Mouse (Mus musculus) forebrain, embryonic 10.5 days (tissue): ENCODE data around the gene Zfand3. TPM values are rescaled to one million over a fixed set of nuclear protein-coding genes. Genes with fewer than 3 reads are reported as not detected.

Experiments used
- DNase-seq: peaks from one replicate; pipeline ENCODE4 v3.0.0-alpha.2; 2017; ENCODE audit warnings: low spot score; ENCODE audit errors: extremely low spot score
- H3K27ac ChIP-seq: fragments of 300-500 bp; sonication (generic); 2 replicates; pipeline ENCODE4 v1.5.1; 2016; ENCODE audit warnings: mild to moderate bottlenecking
- H3K27me3 ChIP-seq: fragments of 300-500 bp; sonication (generic); 2 replicates; pipeline ENCODE4 v1.6.1; 2016; ENCODE audit warnings: mild to moderate bottlenecking; ENCODE audit not compliant: poor library complexity, severe bottlenecking
- H3K36me3 ChIP-seq: fragments of 300-500 bp; sonication (generic); replicated peaks from 2 replicates; pipeline ENCODE4 v1.6.1; 2016; ENCODE audit warnings: mild to moderate bottlenecking, moderate library complexity
- H3K4me1 ChIP-seq: fragments of 300-500 bp; sonication (generic); 2 replicates; pipeline ENCODE4 v1.6.1; 2016
- H3K4me3 ChIP-seq: fragments of 300-500 bp; sonication (generic); 2 replicates; pipeline ENCODE4 v1.5.1; 2016; ENCODE audit warnings: mild to moderate bottlenecking, moderate library complexity
- H3K9me3 ChIP-seq: fragments of 300-500 bp; sonication (generic); 2 replicates; pipeline ENCODE4 v1.6.1; 2016; ENCODE audit warnings: mild to moderate bottlenecking, moderate library complexity
- WGBS: fragments of 180-500 bp; shearing (Covaris S2); methylation state at CpG from one replicate; pipeline ENCODE4 v1.1.7; 2016; 5-methylcytosine and 5-hydroxymethylcytosine counted together
- polyA plus RNA-seq: library from polyadenylated mRNA; unstranded; fragments of >200 nt; fragmentation: Nextera tagmentation; extraction: Ambion mirVana; gene quantifications from 2 replicates; pipeline ENCODE4 v1.2.1, GENCODE M21; 2016

Gene Zfand3
- polyA plus RNA-seq, 1 experiment from 2014 or later: 71.3 TPM

- H3K27me3 ChIP-seq: no peaks in the 10 kb centered on the region
- WGBS: 84% methylated on average over 4 of the region's 4 CpGs
These were observed 29.5 kb downstream of the Zfand3 start for GRCm38 (mm10) chr17:30033991-30034390.

GRCm38 (mm10) chr17:30035216-30036005 is 30.9 kb downstream of the Zfand3 start:
- no peak for DNase-seq
- WGBS: 88% methylated on average over 4 of the region's 4 CpGs
- no peaks in the 10 kb centered on the region for H3K9me3 ChIP-seq
- H3K36me3 ChIP-seq: peaks cover 10% of the 10 kb centered on the region
- peaks cover 4% of the 10 kb centered on the region; the same call in 1 of the 2 replicates for H3K4me1 ChIP-seq
- no peak overlapping the region for H3K4me3 ChIP-seq
- H3K27ac ChIP-seq: no peak overlapping the region
- no peaks in the 10 kb centered on the region for H3K27me3 ChIP-seq

More at GRCm38 (mm10) chr17:30033991-30034390, 29.5 kb downstream of the Zfand3 start:
- H3K4me3 ChIP-seq: no peak overlapping the region
- peaks cover 10% of the 10 kb centered on the region for H3K36me3 ChIP-seq
- no peak overlapping the region for H3K27ac ChIP-seq
- no peak for DNase-seq
- peaks cover 4% of the 10 kb centered on the region; the same call in 1 of the 2 replicates for H3K4me1 ChIP-seq
- H3K9me3 ChIP-seq: no peaks in the 10 kb centered on the region

GRCm38 (mm10) chr17:30043163-30043822 is 38.8 kb downstream of the Zfand3 start:
- Histone ChIP-seq H3K27me3 (no peaks in the 10 kb centered on the region), H3K9me3 (no peaks in the 10 kb centered on the region), H3K36me3 (no peaks in the 10 kb centered on the region), H3K4me3 (no peak overlapping the region), H3K4me1 (no peaks in the 10 kb centered on the region), H3K27ac (no peak overlapping the region)
- WGBS: 94% methylated on average over 7 of the region's 7 CpGs
- no peak for DNase-seq

DNA sequence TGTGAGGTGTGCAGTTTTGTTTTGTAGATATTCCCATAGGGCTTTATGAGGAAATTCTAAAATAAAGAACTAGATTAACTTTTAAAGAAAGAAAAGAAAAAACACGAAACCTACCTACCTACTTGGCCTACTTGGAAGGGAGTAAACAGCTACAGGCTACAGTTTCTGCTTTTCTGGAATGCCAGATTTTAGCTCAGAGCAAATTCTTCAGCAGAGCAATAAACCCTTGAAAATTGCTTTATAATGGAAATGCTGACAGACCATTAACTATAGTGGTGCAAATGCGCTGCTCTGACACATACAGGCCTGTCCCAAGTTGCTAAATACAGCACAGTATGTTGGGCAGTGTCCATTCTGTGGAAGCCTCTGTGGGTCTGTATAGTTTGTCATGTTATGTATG is 40.6 kb downstream of the Zfand3 start:
- Histone ChIP-seq H3K36me3 (no peaks in the 10 kb centered on the region), H3K4me3 (no peak overlapping the region), H3K27ac (no peak overlapping the region), H3K4me1 (no peaks in the 10 kb centered on the region), H3K27me3 (no peaks in the 10 kb centered on the region), H3K9me3 (no peaks in the 10 kb centered on the region)
- no peak for DNase-seq
- 91% methylated on average over 2 of the region's 2 CpGs for WGBS

GRCm38 (mm10) chr17:30046654-30047053 is 42.1 kb downstream of the Zfand3 start:
- WGBS: 96% methylated on average over 5 of the region's 5 CpGs
- DNase-seq: no peak
- H3K27ac ChIP-seq: no peak overlapping the region
- no peaks in the 10 kb centered on the region for H3K27me3 ChIP-seq
- H3K9me3 ChIP-seq: no peaks in the 10 kb centered on the region
- no peak overlapping the region for H3K4me3 ChIP-seq
- H3K36me3 ChIP-seq: no peaks in the 10 kb centered on the region
- H3K4me1 ChIP-seq: peaks cover 2% of the 10 kb centered on the region; the same call in 1 of the 2 replicates

GRCm38 (mm10) chr17:30051523-30052346 is 47.2 kb downstream of the Zfand3 start:
- H3K4me3 ChIP-seq: no peak overlapping the region
- H3K27me3 ChIP-seq: no peaks in the 10 kb centered on the region
- H3K9me3 ChIP-seq: no peaks in the 10 kb centered on the region
- no peak overlapping the region for H3K27ac ChIP-seq
- 94% methylated on average over 5 of the region's 5 CpGs for WGBS
- peaks cover 25% of the 10 kb centered on the region for H3K36me3 ChIP-seq
- DNase-seq: no peak
- H3K4me1 ChIP-seq: peaks cover 2% of the 10 kb centered on the region; the same call in 1 of the 2 replicates

DNA sequence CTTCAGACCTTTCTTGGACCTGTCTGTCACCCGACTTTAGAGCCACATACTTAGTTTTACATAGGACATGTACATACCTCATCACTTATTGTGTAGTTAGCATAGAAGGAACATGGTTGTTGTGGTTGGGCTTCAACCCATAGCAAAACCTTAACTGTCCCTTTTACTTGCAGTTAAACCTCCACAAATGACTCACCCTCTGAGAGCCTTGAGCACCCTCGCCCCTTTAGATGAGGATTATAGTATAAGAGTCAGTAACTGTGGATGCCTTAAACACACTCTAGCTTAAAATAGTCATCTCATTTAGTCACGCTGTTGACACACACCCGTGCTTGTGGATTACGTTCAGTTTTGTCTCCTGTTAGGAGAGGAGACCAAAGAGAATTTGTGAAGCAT is 47.8 kb downstream of the Zfand3 start:
- Histone ChIP-seq H3K27me3 (no peaks in the 10 kb centered on the region), H3K27ac (no peak overlapping the region), H3K36me3 (peaks cover 25% of the 10 kb centered on the region), H3K9me3 (no peaks in the 10 kb centered on the region), H3K4me1 (peaks cover 2% of the 10 kb centered on the region; the same call in 1 of the 2 replicates), H3K4me3 (no peak overlapping the region)
- WGBS: 94% methylated on average over 5 of the region's 5 CpGs
- no peak for DNase-seq

GRCm38 (mm10) chr17:30053463-30053862 is 48.9 kb downstream of the Zfand3 start:
- no peak overlapping the region for H3K27ac ChIP-seq
- no peak overlapping the region for H3K4me3 ChIP-seq
- peaks cover 2% of the 10 kb centered on the region; the same call in 1 of the 2 replicates for H3K4me1 ChIP-seq
- no peak for DNase-seq
- H3K36me3 ChIP-seq: peaks cover 25% of the 10 kb centered on the region
- no peaks in the 10 kb centered on the region for H3K9me3 ChIP-seq
- 96% methylated on average over 9 of the region's 9 CpGs for WGBS
- H3K27me3 ChIP-seq: no peaks in the 10 kb centered on the region

- Histone ChIP-seq H3K9me3 (no peaks in the 10 kb centered on the region), H3K27ac (no peak overlapping the region), H3K27me3 (no peaks in the 10 kb centered on the region), H3K36me3 (peaks cover 25% of the 10 kb centered on the region), H3K4me3 (no peak overlapping the region), H3K4me1 (peaks cover 2% of the 10 kb centered on the region; the same call in 1 of the 2 replicates)
- no peak for DNase-seq
- WGBS: 93% methylated on average over 2 of the region's 2 CpGs
These were observed 49.3 kb downstream of the Zfand3 start for GRCm38 (mm10) chr17:30053871-30054270.

- Histone ChIP-seq H3K27ac (no peak overlapping the region), H3K9me3 (no peaks in the 10 kb centered on the region), H3K4me3 (no peak overlapping the region), H3K4me1 (peaks cover 5% of the 10 kb centered on the region), H3K27me3 (no peaks in the 10 kb centered on the region), H3K36me3 (peaks cover 26% of the 10 kb centered on the region)
- 95% methylated on average over 5 of the region's 5 CpGs for WGBS
- no peak for DNase-seq
These were observed 51.7 kb downstream of the Zfand3 start for GRCm38 (mm10) chr17:30056226-30056625.

- H3K27me3 ChIP-seq: no peaks in the 10 kb centered on the region
- no peak overlapping the region for H3K27ac ChIP-seq
- H3K4me1 ChIP-seq: peaks cover 11% of the 10 kb centered on the region
- no peak overlapping the region for H3K4me3 ChIP-seq
- no peaks in the 10 kb centered on the region for H3K9me3 ChIP-seq
- no peak for DNase-seq
- H3K36me3 ChIP-seq: peaks cover 27% of the 10 kb centered on the region
- WGBS: 86% methylated on average over 3 of the region's 3 CpGs
These were observed 54.1 kb downstream of the Zfand3 start for GRCm38 (mm10) chr17:30058594-30058993.

- Histone ChIP-seq H3K27me3 (no peaks in the 10 kb centered on the region), H3K27ac (no peak overlapping the region), H3K9me3 (no peaks in the 10 kb centered on the region), H3K4me3 (no peak overlapping the region), H3K4me1 (peaks cover 16% of the 10 kb centered on the region), H3K36me3 (peaks cover 24% of the 10 kb centered on the region)
- DNase-seq: no peak
- WGBS: 92% methylated on average over 5 of the region's 5 CpGs
These were observed 54.5 kb downstream of the Zfand3 start for GRCm38 (mm10) chr17:30059066-30059465.
